Mouse (Mus musculus): Measurements from ENCODE around the gene Wars.

DNA sequence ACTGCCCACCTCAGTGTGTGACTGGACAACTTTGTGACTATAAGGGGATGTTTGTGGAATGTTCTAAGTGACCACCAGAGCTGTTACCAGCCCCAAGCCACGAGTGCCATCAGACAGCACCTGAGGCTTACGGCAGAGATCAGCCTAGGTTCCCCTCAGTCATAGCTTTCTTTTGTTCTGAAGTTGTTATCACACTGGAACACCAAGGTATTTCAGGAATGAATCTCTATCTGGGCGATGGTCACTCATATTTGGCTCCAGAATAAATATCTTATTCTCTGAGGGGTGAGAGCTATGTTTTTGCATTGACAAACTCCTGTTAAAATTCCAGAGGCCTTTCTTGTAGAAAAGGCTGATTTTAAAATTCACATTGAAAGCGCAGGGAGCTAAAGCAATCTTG lies 14.8 kb downstream of the Wars start:
- TF ChIP-seq CTCF (IDR thresholded peaks at IDR 0.05; ENCODE audit: low read depth), result no peak
- no peak for TF ChIP-seq EP300 (optimal IDR thresholded peaks at IDR 0.05)
